Mouse (Mus musculus) neural tube, embryonic 10.5 days (tissue): ENCODE measurements around the gene Ktn1.

ENCODE experiments used
- DNase-seq: peaks from one replicate; pipeline ENCODE4 v3.0.0-alpha.2; 2017; ENCODE audit warnings: low spot score; ENCODE audit errors: extremely low spot score

The Ktn1 gene

DNA sequence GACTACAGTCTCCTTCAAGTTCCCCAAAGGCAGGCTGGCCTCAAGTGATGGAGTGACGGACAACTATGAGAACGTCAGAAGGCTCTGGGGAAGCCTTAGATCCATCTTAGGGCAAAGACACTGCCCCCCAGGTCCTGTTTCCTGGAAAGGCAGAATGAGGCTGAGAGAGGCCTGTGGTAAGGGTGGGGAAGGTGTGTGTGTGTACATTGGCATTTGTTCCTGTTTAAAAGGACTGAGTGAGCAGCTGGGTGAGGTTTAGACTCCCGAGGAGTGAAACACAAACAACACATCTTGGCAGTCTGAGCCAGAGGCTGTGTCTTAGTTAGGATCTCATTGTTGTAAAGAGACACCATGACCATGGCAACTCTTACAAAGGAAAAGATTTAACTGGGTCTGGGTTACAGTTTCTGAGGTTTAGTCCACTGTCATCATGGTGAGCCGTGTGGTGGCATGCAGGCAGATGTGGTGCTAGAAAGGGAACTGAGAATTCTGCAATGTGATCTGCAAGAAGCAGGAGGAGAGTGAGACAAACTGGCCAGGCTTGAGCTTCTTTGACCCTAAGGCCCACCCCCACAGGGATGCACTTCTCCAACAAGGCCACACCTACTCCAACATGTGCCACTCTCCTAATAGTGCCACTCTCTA lies 106.1 kb downstream of the Ktn1 start:
- no peak for DNase-seq

DNA sequence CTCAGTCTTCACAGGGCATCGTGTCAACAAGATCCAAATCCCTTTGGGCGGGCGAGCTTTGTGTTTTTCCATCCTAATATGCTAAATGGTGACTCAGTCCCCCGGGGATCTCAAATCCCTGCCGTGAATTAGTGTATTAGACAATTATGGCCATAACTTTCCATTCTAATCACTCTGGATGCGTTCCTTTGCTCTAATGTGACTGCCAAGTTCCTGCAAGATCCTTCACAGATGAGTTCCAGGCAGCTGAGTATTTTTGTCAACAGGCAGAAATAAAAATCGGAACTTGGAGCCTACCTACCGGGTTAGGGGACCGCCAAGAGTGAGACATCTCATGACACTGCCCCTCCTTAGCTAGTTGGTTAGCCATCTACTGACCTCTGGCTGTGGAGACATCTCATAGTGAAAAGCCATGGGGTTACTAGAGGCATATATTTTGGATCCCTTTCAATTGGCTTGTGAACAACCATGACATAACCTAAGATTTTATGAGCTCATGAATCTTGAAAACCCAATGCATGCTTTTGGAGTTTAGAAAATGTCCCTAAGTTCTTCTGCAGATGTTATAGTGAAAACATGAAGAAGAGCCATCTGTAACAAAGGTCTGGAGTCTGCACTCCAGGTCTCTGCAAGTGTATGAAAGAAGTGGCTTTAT lies 108.3 kb downstream of the Ktn1 start:
- no peak for DNase-seq

DNA sequence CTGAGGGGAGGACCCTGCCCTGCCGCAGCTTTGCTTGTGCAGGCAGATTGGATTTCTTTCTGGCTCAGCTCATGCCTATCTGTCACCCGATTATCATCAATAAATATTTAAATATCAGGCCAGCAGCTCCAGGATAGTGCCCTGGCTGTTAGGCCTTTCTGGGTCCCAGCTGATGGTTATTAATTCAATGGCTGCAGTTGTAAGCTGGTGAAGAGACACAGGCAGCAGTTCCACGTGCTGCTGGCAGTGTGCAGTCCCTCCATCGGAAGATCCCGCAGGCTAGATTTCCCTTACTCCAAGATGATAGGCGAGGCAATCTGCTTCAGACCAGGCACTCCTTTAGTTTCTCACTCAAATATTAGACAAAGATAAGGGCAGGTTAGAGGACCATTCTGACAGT lies 116.9 kb downstream of the Ktn1 start:
- DNase-seq = no peak

DNA sequence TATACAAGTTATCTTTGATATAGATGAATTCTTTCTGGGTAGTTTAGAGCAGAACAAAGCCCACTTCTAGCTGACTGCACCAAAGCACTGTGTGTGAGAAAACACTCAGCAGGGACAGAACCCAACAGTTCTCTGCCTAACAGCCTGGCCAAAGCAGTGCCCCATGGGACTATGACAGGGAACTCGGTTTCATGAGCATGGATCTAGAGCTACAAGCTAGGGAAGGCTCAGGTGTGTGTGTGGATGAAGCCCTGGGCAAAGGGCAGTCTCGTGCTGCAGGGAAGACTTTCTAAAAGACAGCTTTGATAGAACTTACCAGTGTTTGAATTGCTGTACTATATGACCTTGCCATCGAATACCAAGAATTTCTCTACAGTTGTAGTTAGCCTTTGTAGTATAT lies 117.5 kb downstream of the Ktn1 start:
- no peak for DNase-seq

DNA sequence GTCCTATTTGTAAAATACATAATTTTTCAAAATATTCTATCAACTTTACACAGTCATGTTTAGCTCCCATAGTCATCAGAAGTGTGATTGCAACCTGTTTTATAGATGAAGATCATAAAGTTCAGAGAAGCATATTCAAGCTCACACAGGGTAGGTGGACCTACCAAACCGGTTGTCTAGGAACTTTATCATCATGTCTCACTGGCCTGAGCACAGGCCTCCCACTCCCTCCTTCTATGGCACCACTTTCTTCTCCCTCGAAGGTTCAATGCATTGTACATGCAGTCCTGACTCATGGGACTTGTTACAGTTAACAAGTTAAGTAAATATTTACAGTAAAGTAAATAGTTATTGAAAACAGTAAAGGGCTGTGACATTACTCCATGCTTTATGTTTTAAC lies 118.1 kb downstream of the Ktn1 start:
- DNase-seq = no peak

DNA sequence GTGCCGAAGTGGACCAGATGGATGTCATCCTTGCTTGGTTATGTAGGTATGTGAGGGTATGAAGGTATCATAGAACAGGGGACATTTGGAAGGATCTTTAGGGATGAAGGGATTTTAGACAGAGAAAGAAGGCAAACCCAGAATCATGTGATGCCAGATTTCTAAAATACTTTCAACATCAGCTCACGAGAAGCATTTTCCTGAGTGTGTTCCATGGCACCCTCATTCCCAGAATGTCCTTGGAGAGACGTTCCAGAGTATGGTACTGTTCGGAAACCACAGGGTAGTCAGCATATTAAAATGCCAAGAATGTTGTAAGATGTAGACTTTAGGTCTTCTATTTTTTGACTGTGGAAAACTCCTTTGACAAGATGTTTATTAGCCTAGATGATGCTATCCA lies 123.2 kb downstream of the Ktn1 start:
- no peak for DNase-seq

DNA sequence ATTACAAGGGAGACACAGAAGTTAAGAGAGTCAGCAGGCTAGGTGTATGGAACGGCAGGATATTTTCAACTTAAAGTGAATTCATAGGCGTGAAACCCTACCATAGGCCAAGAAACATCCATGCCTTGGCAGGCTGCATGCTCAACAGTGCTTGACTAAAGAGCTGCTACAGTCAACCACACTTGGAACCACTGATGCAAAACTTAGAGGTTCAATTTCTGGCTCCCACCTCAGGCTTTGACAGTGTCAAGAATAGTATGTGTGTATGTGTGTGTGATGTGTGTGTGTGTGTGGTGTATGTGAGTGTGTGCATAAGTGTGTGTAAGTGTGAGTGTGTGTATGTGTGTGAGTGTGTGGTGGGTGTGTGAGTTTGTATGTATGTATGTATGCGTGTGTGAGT lies 127.3 kb downstream of the Ktn1 start:
- no peak for DNase-seq

DNA sequence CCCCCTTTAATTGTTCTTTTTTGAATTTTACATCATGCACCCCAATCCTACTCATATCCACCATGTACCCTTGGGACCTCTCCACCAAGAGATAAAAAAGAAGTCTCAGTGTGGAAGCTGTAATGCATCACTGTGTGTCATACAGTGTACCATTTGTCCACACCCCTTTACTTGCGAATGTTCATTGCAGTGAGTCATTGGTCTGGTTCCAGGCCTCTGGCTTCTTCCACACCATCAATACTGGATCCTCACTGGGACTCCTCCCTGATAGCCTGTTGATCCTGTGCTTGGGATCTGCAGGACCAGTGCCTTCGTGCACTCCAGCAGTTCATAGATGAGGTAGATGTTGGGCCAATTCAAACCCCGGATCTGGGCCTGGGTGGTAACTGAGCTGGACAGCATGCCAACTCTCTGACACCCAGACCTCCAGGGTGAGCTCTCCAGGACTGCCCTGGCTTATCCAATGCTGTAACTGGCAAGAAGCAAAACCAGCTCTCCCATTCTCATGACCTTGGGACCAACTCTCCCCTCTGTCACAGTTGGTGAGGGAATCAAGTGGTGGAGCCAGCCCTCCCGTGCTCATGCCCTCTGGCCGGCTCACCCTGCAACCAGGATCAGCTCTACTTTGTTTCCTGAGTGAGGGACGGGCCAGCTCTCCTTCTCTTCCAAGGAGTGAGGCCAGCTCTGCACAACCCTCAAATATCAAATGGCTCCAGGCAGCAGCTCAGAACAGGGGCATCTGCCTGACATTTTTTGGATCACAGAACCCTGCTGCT lies 128.2 kb downstream of the Ktn1 start:
- no peak for DNase-seq

DNA sequence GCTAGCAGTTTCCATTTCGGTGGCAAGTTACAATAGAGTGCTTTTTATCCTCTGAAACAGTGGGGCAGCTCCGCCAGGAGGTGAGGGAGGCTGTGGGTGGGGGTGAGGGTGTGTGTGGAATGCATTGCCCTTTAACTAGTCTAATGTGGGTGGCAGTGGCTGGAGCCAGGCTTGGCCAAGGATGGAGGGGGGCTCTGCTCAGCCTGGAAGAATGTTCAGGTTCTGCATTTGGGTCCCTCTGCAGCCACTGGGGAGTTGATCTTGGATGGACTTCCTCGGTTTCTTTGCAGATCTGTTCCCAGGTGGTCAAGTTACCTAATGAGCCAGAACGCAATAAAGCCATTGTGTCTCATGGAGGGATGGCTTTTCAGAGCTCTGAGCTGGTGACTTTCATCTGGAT lies 137.9 kb downstream of the Ktn1 start:
- DNase-seq = no peak
